Mouse (Mus musculus): ENCODE data around the gene Cabp4.

- TF ChIP-seq CTCF (IDR thresholded peaks at IDR 0.05; ENCODE audit: extremely low read depth, insufficient read depth, insufficient read length, insufficient replicate concordance) (no peak), POLR2A (IDR thresholded peaks at IDR 0.05; ENCODE audit: low read depth, low read length) (no peak)
These were observed 7.0 kb upstream of the Cabp4 start for GRCm38 (mm10) chr19:4150567-4151487.
